Mouse (Mus musculus): Measurements from ENCODE around the gene Srsf12.

Srsf12 gene

DNA sequence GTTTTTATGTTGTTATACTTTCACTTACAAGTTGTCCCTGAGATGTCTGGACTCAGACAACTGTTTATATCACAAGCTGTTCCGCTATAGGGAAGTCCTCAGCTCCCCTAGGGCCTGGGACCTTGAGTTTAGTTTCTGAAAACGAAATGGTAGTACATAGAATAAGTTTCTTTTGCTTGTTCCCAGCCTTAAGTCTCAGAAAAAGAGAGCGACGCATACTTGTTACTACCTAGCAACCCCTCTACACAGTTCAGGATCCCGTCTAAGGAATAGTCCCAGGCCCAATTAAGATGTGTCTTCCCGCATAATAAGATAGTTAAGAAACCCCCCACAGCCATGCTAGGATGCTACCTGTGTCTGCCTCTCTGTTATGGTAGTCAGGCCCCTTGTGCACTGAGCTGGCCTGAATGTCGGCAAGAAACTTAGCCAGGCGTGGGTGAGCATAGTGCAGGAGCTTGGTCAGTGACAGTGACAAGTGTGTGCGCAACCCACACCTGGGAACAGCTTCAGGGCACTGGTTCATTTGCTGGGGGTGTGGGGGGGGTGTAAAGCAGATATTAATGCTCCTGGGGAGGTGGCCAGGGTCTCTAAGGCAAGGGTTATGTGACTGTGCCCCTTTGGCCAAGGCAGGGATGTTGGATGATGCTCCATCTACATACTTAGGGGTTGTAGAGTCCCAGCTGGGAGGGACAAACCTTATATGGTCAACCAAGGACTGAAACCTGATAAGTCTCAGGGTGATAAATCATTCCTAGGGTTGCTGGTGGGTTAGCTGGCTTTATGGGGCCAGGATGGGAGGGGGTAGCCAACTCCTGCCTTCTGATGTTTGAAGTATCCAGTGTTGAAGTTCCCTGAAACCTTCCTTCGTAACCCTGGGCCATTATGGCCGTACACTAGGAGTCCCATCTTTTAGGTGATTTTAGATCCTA lies 61.9 kb downstream of the Srsf12 start:
- TF ChIP-seq GATA4 (IDR thresholded peaks at IDR 0.05; ENCODE audit: insufficient replicate concordance, low read length), result no peak

DNA sequence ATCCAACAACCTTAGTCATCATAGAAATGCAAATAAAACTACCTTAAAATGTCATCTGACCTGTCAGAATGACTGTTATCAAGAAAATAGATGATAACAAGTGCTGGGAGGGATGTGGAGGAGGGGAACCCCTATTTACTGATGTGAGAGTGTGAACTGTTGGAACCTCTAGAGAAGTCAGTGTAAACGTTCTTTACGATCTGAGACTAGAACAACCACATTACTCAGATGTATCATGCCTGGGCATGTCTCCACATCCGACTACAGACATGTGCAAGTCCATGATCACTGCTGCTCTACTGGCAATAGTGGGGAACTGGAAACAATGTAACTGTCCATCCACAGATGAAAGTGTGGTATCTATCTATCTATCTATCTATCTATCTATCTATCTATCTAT lies 64.6 kb downstream of the Srsf12 start:
- TF ChIP-seq GATA4 (IDR thresholded peaks at IDR 0.05; ENCODE audit: insufficient replicate concordance, low read length), result no peak

- TF ChIP-seq GATA4 (IDR thresholded peaks at IDR 0.05; ENCODE audit: insufficient replicate concordance, low read length), result no peak
Measured at GRCm38 (mm10) chr4:33281891-33282685, 73.3 kb downstream of the Srsf12 start.
